ENCODE assay signal across 8 mouse cellular contexts in genomic region chr7:31105061-31105768, GRCm38 (mm10). TPM values are rescaled to one million over a fixed set of nuclear protein-coding genes. Genes with fewer than 3 reads are reported as not detected.
DNase-seq lines count a peak whose midpoint lies in the region; ATAC-seq and TF ChIP-seq lines count a peak whose summit lies in the region.

No protein-coding gene starts in this region.

- DNase-seq in cerebellum, adult 2 months: peak; percentile 58 to 68
- peak; percentile 86 for DNase-seq in right cerebral cortex, adult 18-20 months
- no peak for DNase-seq in right cerebral cortex, postnatal 14 days
- DNase-seq in heart, postnatal 14 days: peak; percentile 74 to 85
- peak; percentile 70 for DNase-seq in lung, postnatal 10 days
- no peak for DNase-seq in yolk sac, embryonic 10.5 days (ENCODE audit: low spot score)

- ATAC-seq in cerebellum, adult (ENCODE audit: insufficient number of reproducible peaks, low FRiP score, low TSS enrichment): no peak
- peak; percentile 48 for ATAC-seq in common myeloid progenitor, adult 5-6 weeks (replicated peaks; ENCODE audit: low read depth, poor library complexity, severe bottlenecking)

- H3K27me3 ChIP-seq in cerebellum, adult 2 months (ENCODE audit: control insufficient read depth, insufficient read depth, low read length): no peaks in the 10 kb centered on the region

- intact Hi-C loops in heart, postnatal 14 days (cut with DNase I): loop anchor here (2.0 kb wide), 2 partner anchors 24 to 72 kb away; no protein-coding TSS in a partner anchor

- TF ChIP-seq POLR2A in cerebellum, adult 2 months (IDR thresholded peaks at IDR 0.05; ENCODE audit: borderline replicate concordance, insufficient read depth, low read length): no peak

- whole genome bisulfite sequencing in cerebellum, adult 2 months: 51% methylated on average over 15 of the region's 15 CpGs

- peak; percentile 69 for TF ChIP-seq CTCF in cerebellum, adult 2 months (IDR thresholded peaks at IDR 0.05; ENCODE audit: borderline replicate concordance, insufficient read depth, low read depth, low read length)

- peaks cover 14% of the 10 kb centered on the region for H3K4me1 ChIP-seq in cerebellum, adult 2 months (ENCODE audit: control insufficient read depth, insufficient read depth, low read length)

- no peak overlapping the region for H3K4me3 ChIP-seq in cerebellum, adult 2 months (replicated peaks; ENCODE audit: insufficient read depth, low read depth, low read length)

- H3K27ac ChIP-seq in cerebellum, adult 2 months (ENCODE audit: insufficient read depth, low read length): no peak overlapping the region

RNA-seq across cellular contexts. Expression of gene Hpn, which starts 9.9 kb away (rescaled TPM):
- polyA plus RNA-seq in cerebellum, adult 2 months (2012; rRNA removed): 9.4 and 10.8 TPM in 2 replicates
- 13.4 and 19.9 TPM in 2 replicates for total RNA-seq in common myeloid progenitor, adult 5-6 weeks (2017)
- total RNA-seq in heart, postnatal 14 days (2021): 1 to 10 TPM; 2.1 to 2.3 TPM

RNA-seq across cellular contexts. Expression of gene Scn1b, which starts 21.6 kb away (rescaled TPM):
- 1,376 and 1,380 TPM in 2 replicates for polyA plus RNA-seq in cerebellum, adult 2 months (2012; rRNA removed)
- total RNA-seq in common myeloid progenitor, adult 5-6 weeks (2017): 2.1 TPM in 1 of 2 replicates, not detected in the other
- 10 to 100 TPM; 17.9 to 18.4 TPM for total RNA-seq in heart, postnatal 14 days (2021)

RNA-seq across cellular contexts. Expression of gene Fxyd3, which starts 28.7 kb away (rescaled TPM):
- 1.3 and 1.4 TPM in 2 replicates for polyA plus RNA-seq in cerebellum, adult 2 months (2012; rRNA removed)
- total RNA-seq in common myeloid progenitor, adult 5-6 weeks (2017): not detected in 2 replicates
- total RNA-seq in heart, postnatal 14 days (2021): 1 to 10 TPM; 2.7 to 5.2 TPM

RNA-seq across cellular contexts. Expression of gene Lgi4, which starts 46.1 kb away (rescaled TPM):
- polyA plus RNA-seq in cerebellum, adult 2 months (2012; rRNA removed): 48.9 and 54.2 TPM in 2 replicates
- not detected in 2 replicates for total RNA-seq in common myeloid progenitor, adult 5-6 weeks (2017)
- 1 to 10 TPM; 2.8 to 3.5 TPM for total RNA-seq in heart, postnatal 14 days (2021)

RNA-seq across cellular contexts. Expression of gene Fxyd1, which starts 48.2 kb away (rescaled TPM):
- 202 and 222 TPM in 2 replicates for polyA plus RNA-seq in cerebellum, adult 2 months (2012; rRNA removed)
- 2.7 and 4.2 TPM in 2 replicates for total RNA-seq in common myeloid progenitor, adult 5-6 weeks (2017)
- 100 to 1,000 TPM; 712 to 747 TPM for total RNA-seq in heart, postnatal 14 days (2021)

Comparison
In these comparisons a context has a peak if more than half of its experiments do, and no peak if none do; other contexts are left out.
1. DNase-seq: peak in cerebellum, adult 2 months (2 of 2), right cerebral cortex, adult 18-20 months (single experiment), heart, postnatal 14 days (2 of 2) and lung, postnatal 10 days (single experiment); none in right cerebral cortex, postnatal 14 days (single experiment) and yolk sac, embryonic 10.5 days (single experiment).